Mouse (Mus musculus) frontal cortex, postnatal 14 days (tissue): ENCODE measurements around the gene Lpp.

Experiments used
- DNase-seq, 2 experiments: peaks; one replicate each; pipeline ENCODE4 v3.0.0; 2022; ENCODE audit warnings: low spot score in 2 of 2

Gene Lpp

GRCm38 (mm10) chr16:24501197-24501596 lies 107.9 kb downstream of the Lpp start:
- DNase-seq = no peak

GRCm38 (mm10) chr16:24501628-24502294 lies 108.5 kb downstream of the Lpp start:
- no peak for DNase-seq

GRCm38 (mm10) chr16:24502295-24502823 lies 109.1 kb downstream of the Lpp start:
- DNase-seq = no peak

GRCm38 (mm10) chr16:24504838-24505605 lies 111.7 kb downstream of the Lpp start:
- no peak for DNase-seq

- no peak for DNase-seq
Observed at GRCm38 (mm10) chr16:24506237-24506636, 112.9 kb downstream of the Lpp start.

- DNase-seq = no peak
Observed at GRCm38 (mm10) chr16:24506740-24507139, 113.4 kb downstream of the Lpp start.

- no peak for DNase-seq
Observed at GRCm38 (mm10) chr16:24507927-24508540, 114.7 kb downstream of the Lpp start.

GRCm38 (mm10) chr16:24509100-24509812 lies 115.9 kb downstream of the Lpp start:
- DNase-seq = no peak

GRCm38 (mm10) chr16:24509813-24510166 lies 116.5 kb downstream of the Lpp start:
- DNase-seq = no peak

GRCm38 (mm10) chr16:24513228-24513627 lies 119.9 kb downstream of the Lpp start:
- DNase-seq = no peak

GRCm38 (mm10) chr16:24514802-24515727 lies 121.8 kb downstream of the Lpp start:
- no peak for DNase-seq

- DNase-seq = no peak
Observed at GRCm38 (mm10) chr16:24516993-24517392, 123.7 kb downstream of the Lpp start.

- DNase-seq = no peak
Observed at GRCm38 (mm10) chr16:24517501-24518042, 124.3 kb downstream of the Lpp start.

- DNase-seq = no peak
Observed at GRCm38 (mm10) chr16:24518785-24519184, 125.5 kb downstream of the Lpp start.

GRCm38 (mm10) chr16:24527219-24527618 lies 133.9 kb downstream of the Lpp start:
- no peak for DNase-seq

GRCm38 (mm10) chr16:24531681-24532080 lies 138.4 kb downstream of the Lpp start:
- DNase-seq = no peak

GRCm38 (mm10) chr16:24535221-24535620 lies 141.9 kb downstream of the Lpp start:
- DNase-seq = no peak

GRCm38 (mm10) chr16:24536261-24536660 lies 143.0 kb downstream of the Lpp start:
- DNase-seq = no peak

- DNase-seq = no peak
Observed at GRCm38 (mm10) chr16:24539003-24539402, 145.7 kb downstream of the Lpp start.

- no peak for DNase-seq
Observed at GRCm38 (mm10) chr16:24542864-24543263, 149.6 kb downstream of the Lpp start.

GRCm38 (mm10) chr16:24545366-24545765 lies 152.1 kb downstream of the Lpp start:
- no peak for DNase-seq
